Mouse (Mus musculus): ENCODE measurements at regions not wholly inside any gene's neighbourhood (a gene's known extent, or its start where the extent isn't known, plus 50 kb on each side); places are given as distances from the start of the nearest gene placed in this dataset.
"Not testable (repeated sequence)": the region's sequence is repeated elsewhere in the genome, so short reads cannot be mapped to it uniquely, and the experiment has no call there.

- not testable (repeated sequence) for TF ChIP-seq CTCF (IDR thresholded peaks at IDR 0.05; ENCODE audit: control insufficient read depth, insufficient read depth, insufficient read length); MAX (IDR thresholded peaks at IDR 0.05); CEBPB (IDR thresholded peaks at IDR 0.05; ENCODE audit: low read depth); MYOD1 (IDR thresholded peaks at IDR 0.05; ENCODE audit: control insufficient read depth, insufficient read length, low read depth)
These were observed 297.2 kb upstream of the Nrxn1 start for GRCm38 (mm10) chr17:91389937-91390623.
